Mouse (Mus musculus): ENCODE measurements around the gene Qars.

Gene Qars

GRCm38 (mm10) chr9:108483051-108483790, 24.3 kb upstream of the Qars start:
- Histone ChIP-seq H3K36me3 (ENCODE audit: insufficient read depth, low read length) (peaks cover 46% of the 10 kb centered on the region), H3K27me3 (ENCODE audit: insufficient read depth, low read length) (peaks cover 11% of the 10 kb centered on the region), H3K9me3 (ENCODE audit: low read length) (no peaks in the 10 kb centered on the region), H3K4me3 (replicated peaks; ENCODE audit: low read length) (0 out of 2 replicates have a peak overlapping the region, but pooled peaks have one; percentile 10), H3K4me1 (replicated peaks; ENCODE audit: low read depth, low read length) (peaks cover 77% of the 10 kb centered on the region)
- TF ChIP-seq CTCF (conservative IDR thresholded peaks at IDR 0.05; ENCODE audit: low read length) (no peak), NANOG (IDR thresholded peaks at IDR 0.05; ENCODE audit: borderline replicate concordance, low read length) (no peak), POU5F1 (IDR thresholded peaks at IDR 0.05; ENCODE audit: borderline replicate concordance, low read length) (no peak)

GRCm38 (mm10) chr9:108484021-108484420, 23.5 kb upstream of the Qars start:
- peaks cover 79% of the 10 kb centered on the region for H3K4me1 ChIP-seq (replicated peaks; ENCODE audit: low read depth, low read length)
- no peaks in the 10 kb centered on the region for H3K9me3 ChIP-seq (ENCODE audit: low read length)
- TF ChIP-seq NANOG (IDR thresholded peaks at IDR 0.05; ENCODE audit: borderline replicate concordance, low read length) (no peak), POU5F1 (IDR thresholded peaks at IDR 0.05; ENCODE audit: borderline replicate concordance, low read length) (no peak), CTCF (conservative IDR thresholded peaks at IDR 0.05; ENCODE audit: low read length) (no peak)
- H3K4me3 ChIP-seq (replicated peaks; ENCODE audit: low read length): 0 out of 2 replicates have a peak overlapping the region, but pooled peaks have one; percentile 7
- peaks cover 49% of the 10 kb centered on the region for H3K36me3 ChIP-seq (ENCODE audit: insufficient read depth, low read length)
- peaks cover 11% of the 10 kb centered on the region for H3K27me3 ChIP-seq (ENCODE audit: insufficient read depth, low read length)

- Histone ChIP-seq H3K27me3 (ENCODE audit: insufficient read depth, low read length) (peaks cover 11% of the 10 kb centered on the region), H3K4me1 (replicated peaks; ENCODE audit: low read depth, low read length) (peaks cover 78% of the 10 kb centered on the region), H3K36me3 (ENCODE audit: insufficient read depth, low read length) (peaks cover 53% of the 10 kb centered on the region), H3K4me3 (replicated peaks; ENCODE audit: low read length) (no peak overlapping the region), H3K9me3 (ENCODE audit: low read length) (no peaks in the 10 kb centered on the region)
- no peak for TF ChIP-seq CTCF (conservative IDR thresholded peaks at IDR 0.05; ENCODE audit: low read length)
- TF ChIP-seq NANOG (IDR thresholded peaks at IDR 0.05; ENCODE audit: borderline replicate concordance, low read length): no peak
Observed at GRCm38 (mm10) chr9:108485301-108485875, 22.1 kb upstream of the Qars start.

- Histone ChIP-seq H3K36me3 (ENCODE audit: insufficient read depth, low read length) (peaks cover 53% of the 10 kb centered on the region), H3K4me3 (replicated peaks; ENCODE audit: low read length) (peak overlapping the region; percentile 96), H3K9me3 (ENCODE audit: low read length) (no peaks in the 10 kb centered on the region), H3K4me1 (replicated peaks; ENCODE audit: low read depth, low read length) (peaks cover 72% of the 10 kb centered on the region), H3K27me3 (ENCODE audit: insufficient read depth, low read length) (no peaks in the 10 kb centered on the region)
- TF ChIP-seq NANOG (IDR thresholded peaks at IDR 0.05; ENCODE audit: borderline replicate concordance, low read length) (no peak), CTCF (conservative IDR thresholded peaks at IDR 0.05; ENCODE audit: low read length) (no peak), POU5F1 (IDR thresholded peaks at IDR 0.05; ENCODE audit: borderline replicate concordance, low read length) (no peak)
Observed at GRCm38 (mm10) chr9:108486973-108487530, 20.5 kb upstream of the Qars start.

- Histone ChIP-seq H3K4me1 (replicated peaks; ENCODE audit: low read depth, low read length) (peaks cover 68% of the 10 kb centered on the region), H3K9me3 (ENCODE audit: low read length) (no peaks in the 10 kb centered on the region), H3K27me3 (ENCODE audit: insufficient read depth, low read length) (no peaks in the 10 kb centered on the region), H3K4me3 (replicated peaks; ENCODE audit: low read length) (peak overlapping the region; percentile 96), H3K36me3 (ENCODE audit: insufficient read depth, low read length) (peaks cover 55% of the 10 kb centered on the region)
- TF ChIP-seq NANOG (IDR thresholded peaks at IDR 0.05; ENCODE audit: borderline replicate concordance, low read length): no peak
- no peak for TF ChIP-seq CTCF (conservative IDR thresholded peaks at IDR 0.05; ENCODE audit: low read length)
- no peak for TF ChIP-seq POU5F1 (IDR thresholded peaks at IDR 0.05; ENCODE audit: borderline replicate concordance, low read length)
Observed at GRCm38 (mm10) chr9:108488403-108488802, 19.1 kb upstream of the Qars start.

GRCm38 (mm10) chr9:108489215-108489614, 18.3 kb upstream of the Qars start:
- Histone ChIP-seq H3K4me1 (replicated peaks; ENCODE audit: low read depth, low read length) (peaks cover 63% of the 10 kb centered on the region), H3K36me3 (ENCODE audit: insufficient read depth, low read length) (peaks cover 61% of the 10 kb centered on the region), H3K4me3 (replicated peaks; ENCODE audit: low read length) (peak overlapping the region; percentile 96), H3K9me3 (ENCODE audit: low read length) (no peaks in the 10 kb centered on the region), H3K27me3 (ENCODE audit: insufficient read depth, low read length) (no peaks in the 10 kb centered on the region)
- no peak for TF ChIP-seq CTCF (conservative IDR thresholded peaks at IDR 0.05; ENCODE audit: low read length)
- no peak for TF ChIP-seq POU5F1 (IDR thresholded peaks at IDR 0.05; ENCODE audit: borderline replicate concordance, low read length)
- TF ChIP-seq NANOG (IDR thresholded peaks at IDR 0.05; ENCODE audit: borderline replicate concordance, low read length): no peak

- Histone ChIP-seq H3K9me3 (ENCODE audit: low read length) (no peaks in the 10 kb centered on the region), H3K27me3 (ENCODE audit: insufficient read depth, low read length) (no peaks in the 10 kb centered on the region), H3K4me3 (replicated peaks; ENCODE audit: low read length) (peak overlapping the region; percentile 96), H3K4me1 (replicated peaks; ENCODE audit: low read depth, low read length) (peaks cover 68% of the 10 kb centered on the region), H3K36me3 (ENCODE audit: insufficient read depth, low read length) (peaks cover 65% of the 10 kb centered on the region)
- no peak for TF ChIP-seq POU5F1 (IDR thresholded peaks at IDR 0.05; ENCODE audit: borderline replicate concordance, low read length)
- TF ChIP-seq NANOG (IDR thresholded peaks at IDR 0.05; ENCODE audit: borderline replicate concordance, low read length): no peak
- TF ChIP-seq CTCF (conservative IDR thresholded peaks at IDR 0.05; ENCODE audit: low read length): no peak
Observed at GRCm38 (mm10) chr9:108489702-108490558, 17.6 kb upstream of the Qars start.

Measured in E14TG2a.4 (cell line).